Mouse (Mus musculus) embryonic facial prominence, embryonic 14.5 days (tissue): ENCODE data around the gene Epb41. TPM values are rescaled to one million over a fixed set of nuclear protein-coding genes. Genes with fewer than 3 reads are reported as not detected.
A peak's percentile ranks its signal among the peaks of the same experiment; 100 is the strongest.

Experiments used
- ATAC-seq: fragments of 200-750 bp; cut with Nextera tagmentation; 2 replicates; pipeline ENCODE4 v1.8.0; 2017; ENCODE audit warnings: low read depth, moderate number of reproducible peaks, moderate TSS enrichment
- DNase-seq: peaks from one replicate; pipeline ENCODE4 v3.0.0-alpha.2; 2015; ENCODE audit warnings: low spot score
- H3K27ac ChIP-seq: fragments of 300-500 bp; sonication (generic); replicated peaks from 2 replicates; pipeline ENCODE4 v1.5.1; 2014; ENCODE audit warnings: low read depth, mild to moderate bottlenecking, low read length, moderate library complexity
- H3K27me3 ChIP-seq: fragments of 300-500 bp; sonication (generic); replicated peaks from 2 replicates; pipeline ENCODE4 v1.6.1; 2014; ENCODE audit warnings: low read length; ENCODE audit not compliant: control insufficient read depth, insufficient read depth
- H3K36me3 ChIP-seq: fragments of 300-500 bp; sonication (generic); 2 replicates; pipeline ENCODE4 v1.6.1; 2014; ENCODE audit warnings: low read length, mixed read lengths; ENCODE audit not compliant: control insufficient read depth, insufficient read depth
- H3K4me1 ChIP-seq: fragments of 300-500 bp; sonication (generic); 2 replicates; pipeline ENCODE4 v1.6.1; 2014; ENCODE audit warnings: antibody characterized with exemption, low read length; ENCODE audit not compliant: control insufficient read depth, insufficient read depth
- H3K4me2 ChIP-seq: fragments of 300-500 bp; sonication (generic); 2 replicates; pipeline ENCODE4 v1.6.1; 2014; ENCODE audit warnings: low read depth, mild to moderate bottlenecking, low read length, moderate library complexity, mixed read lengths
- H3K4me3 ChIP-seq: fragments of 300-500 bp; sonication (generic); 2 replicates; pipeline ENCODE4 v1.5.1; 2014; ENCODE audit warnings: low read depth, mild to moderate bottlenecking, low read length
- H3K9ac ChIP-seq: fragments of 300-500 bp; sonication (generic); 2 replicates; pipeline ENCODE4 v1.6.1; 2014; ENCODE audit warnings: low read depth, mild to moderate bottlenecking, low read length, moderate library complexity, mixed read lengths
- H3K9me3 ChIP-seq: fragments of 300-500 bp; sonication (generic); 2 replicates; pipeline ENCODE4 v1.6.1; 2016; ENCODE audit warnings: low read length; ENCODE audit not compliant: control insufficient read depth
- WGBS: fragments of 180-500 bp; shearing (Covaris S2); extraction: QIAGEN DNeasy Blood & Tissue Kit; methylation state at CpG from one replicate; pipeline ENCODE4 v1.1.7; 2014; 5-methylcytosine and 5-hydroxymethylcytosine counted together
- polyA plus RNA-seq: library from polyadenylated mRNA; unstranded; fragments of >200 nt; fragmentation: Nextera tagmentation; extraction: Ambion mirVana; gene quantifications from 2 replicates; pipeline ENCODE4 v1.2.1, GENCODE M21; 2014

Epb41 gene
- polyA plus RNA-seq, 1 experiment from 2014 or later, result 65.1 TPM

DNA sequence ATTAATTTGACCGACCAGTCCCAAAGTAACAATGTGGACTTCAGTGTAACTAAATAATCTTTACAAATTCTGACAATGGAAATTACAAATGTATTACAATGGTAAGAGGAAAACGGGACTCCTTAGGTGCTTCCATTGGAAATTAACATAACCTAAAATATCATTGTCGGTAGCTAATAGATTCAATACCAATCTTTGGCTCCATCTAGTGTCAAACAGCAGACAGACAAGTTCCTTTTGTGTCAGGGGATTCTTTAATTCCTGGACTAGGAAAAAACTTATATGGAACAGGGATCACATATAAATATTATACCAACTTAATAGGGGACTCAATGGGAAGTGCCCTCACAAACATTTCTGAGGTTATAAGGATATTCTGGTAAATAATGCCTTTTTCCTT is 26.0 kb upstream of the Epb41 start:
- Histone ChIP-seq H3K9me3 (no peaks in the 10 kb centered on the region), H3K9ac (no peak overlapping the region), H3K27me3 (no peaks in the 10 kb centered on the region), H3K27ac (no peak overlapping the region), H3K36me3 (no peaks in the 10 kb centered on the region), H3K4me3 (no peak overlapping the region), H3K4me2 (no peak overlapping the region), H3K4me1 (no peaks in the 10 kb centered on the region)
- DNase-seq (peak; percentile 20), ATAC-seq (no peak)
- WGBS, result 35% methylated on average over 3 of the region's 3 CpGs

DNA sequence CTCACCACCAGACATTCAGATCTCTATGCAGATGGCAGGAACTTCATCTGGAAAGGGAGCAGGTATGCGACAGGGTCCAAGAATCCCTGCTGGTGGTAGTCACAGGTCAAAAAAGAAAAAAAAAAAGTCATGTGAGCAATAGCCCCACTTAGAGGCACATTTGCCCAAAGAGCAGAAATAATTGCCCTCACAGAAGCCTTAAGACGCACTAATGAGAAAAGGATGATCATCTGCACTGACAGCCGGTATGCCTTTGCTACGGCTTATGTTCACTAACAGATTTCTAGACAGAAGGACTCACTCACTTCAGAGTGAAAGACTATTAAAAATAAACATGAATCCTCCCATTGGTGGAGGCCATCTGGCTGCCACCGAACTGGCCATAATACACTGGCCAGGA is 24.4 kb upstream of the Epb41 start:
- no peak overlapping the region for H3K4me2 ChIP-seq
- H3K27me3 ChIP-seq, result no peaks in the 10 kb centered on the region
- no peak overlapping the region for H3K27ac ChIP-seq
- no peak overlapping the region for H3K9ac ChIP-seq
- H3K4me1 ChIP-seq, result no peaks in the 10 kb centered on the region
- H3K36me3 ChIP-seq, result no peaks in the 10 kb centered on the region
- no peak for DNase-seq
- WGBS, result 63% methylated on average over 5 of the region's 5 CpGs
- no peak for ATAC-seq
- no peak overlapping the region for H3K4me3 ChIP-seq
- H3K9me3 ChIP-seq, result no peaks in the 10 kb centered on the region

DNA sequence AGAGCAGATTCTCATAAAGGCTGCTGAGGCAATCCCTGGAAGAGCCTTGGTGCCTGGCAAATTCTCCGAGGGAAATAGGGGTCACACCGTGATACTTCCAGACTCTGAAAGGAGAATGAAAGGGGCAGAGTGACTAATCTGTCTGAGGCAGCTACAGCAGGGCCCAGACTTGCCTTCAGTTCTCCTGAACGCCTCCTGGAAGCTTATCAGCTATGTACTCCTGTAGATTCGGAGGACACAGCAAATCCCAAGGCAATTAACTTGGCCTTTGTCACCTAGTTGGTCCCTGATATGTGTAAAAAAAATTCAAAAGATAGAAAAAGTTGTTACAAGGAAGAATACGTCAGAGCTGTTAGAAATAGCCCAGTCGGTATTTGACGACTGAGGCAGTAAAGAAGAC is 19.9 kb upstream of the Epb41 start:
- Histone ChIP-seq H3K4me1 (no peaks in the 10 kb centered on the region), H3K27me3 (no peaks in the 10 kb centered on the region), H3K9ac (no peak overlapping the region), H3K4me3 (no peak overlapping the region), H3K4me2 (no peak overlapping the region), H3K27ac (no peak overlapping the region), H3K36me3 (no peaks in the 10 kb centered on the region), H3K9me3 (no peaks in the 10 kb centered on the region)
- no peak for DNase-seq
- no peak for ATAC-seq
- 76% methylated on average over 7 of the region's 7 CpGs for WGBS

DNA sequence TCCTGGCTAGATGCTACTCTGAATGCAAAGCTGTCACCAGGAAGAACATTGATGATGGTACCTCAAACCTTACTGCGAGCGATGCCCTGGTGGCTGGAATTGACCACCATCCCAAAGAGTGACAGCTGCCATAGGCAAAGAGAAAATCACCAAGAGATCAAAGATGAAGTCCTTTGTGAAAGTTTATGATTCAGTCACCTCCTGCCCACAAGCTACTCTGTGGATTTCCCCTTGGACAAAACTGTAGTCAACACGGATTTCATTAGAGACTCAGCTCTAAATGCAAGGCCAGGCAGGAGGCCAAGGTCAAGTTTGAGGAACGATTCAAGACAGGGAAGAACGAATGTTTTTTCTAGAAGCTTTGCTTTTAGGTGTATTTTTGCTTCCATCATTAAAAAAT is 18.8 kb upstream of the Epb41 start:
- WGBS, result 86% methylated on average over 5 of the region's 5 CpGs
- ATAC-seq, result no peak
- H3K4me2 ChIP-seq, result no peak overlapping the region

DNA sequence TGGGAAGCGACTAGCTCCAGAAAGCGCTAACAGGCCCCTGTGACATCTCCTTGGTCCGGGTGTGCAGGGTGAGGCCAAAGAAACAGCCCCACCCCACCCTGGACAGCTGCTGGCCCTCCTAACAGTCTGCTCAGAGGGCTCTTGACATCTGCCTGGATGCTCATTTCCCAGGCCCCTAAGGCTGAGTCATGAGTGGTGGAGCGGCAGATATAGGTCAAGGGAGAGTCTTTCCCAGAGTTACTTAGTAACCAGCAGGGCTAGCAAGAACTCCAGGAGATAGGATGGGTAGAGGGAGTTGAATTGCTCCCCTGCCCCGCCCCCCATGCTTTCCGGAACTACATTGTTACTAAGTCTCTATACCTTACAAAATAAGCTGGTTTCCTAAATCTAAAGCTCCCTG is 18.0 kb upstream of the Epb41 start:
- WGBS, result 73% methylated on average over 6 of the region's 6 CpGs
- no peak overlapping the region for H3K9ac ChIP-seq
- ATAC-seq (no peak), DNase-seq (no peak)
- H3K27ac ChIP-seq, result no peak overlapping the region
- H3K4me1 ChIP-seq, result no peaks in the 10 kb centered on the region
- no peaks in the 10 kb centered on the region for H3K36me3 ChIP-seq
- no peak overlapping the region for H3K4me3 ChIP-seq
- no peaks in the 10 kb centered on the region for H3K9me3 ChIP-seq
- H3K27me3 ChIP-seq, result no peaks in the 10 kb centered on the region
- H3K4me2 ChIP-seq, result no peak overlapping the region

More for the DNA sequence above, 18.8 kb upstream of the Epb41 start:
- H3K27ac ChIP-seq, result no peak overlapping the region
- no peak overlapping the region for H3K9ac ChIP-seq
- H3K4me3 ChIP-seq, result no peak overlapping the region
- no peaks in the 10 kb centered on the region for H3K9me3 ChIP-seq
- no peak for DNase-seq
- no peaks in the 10 kb centered on the region for H3K4me1 ChIP-seq
- no peaks in the 10 kb centered on the region for H3K27me3 ChIP-seq
- no peaks in the 10 kb centered on the region for H3K36me3 ChIP-seq

DNA sequence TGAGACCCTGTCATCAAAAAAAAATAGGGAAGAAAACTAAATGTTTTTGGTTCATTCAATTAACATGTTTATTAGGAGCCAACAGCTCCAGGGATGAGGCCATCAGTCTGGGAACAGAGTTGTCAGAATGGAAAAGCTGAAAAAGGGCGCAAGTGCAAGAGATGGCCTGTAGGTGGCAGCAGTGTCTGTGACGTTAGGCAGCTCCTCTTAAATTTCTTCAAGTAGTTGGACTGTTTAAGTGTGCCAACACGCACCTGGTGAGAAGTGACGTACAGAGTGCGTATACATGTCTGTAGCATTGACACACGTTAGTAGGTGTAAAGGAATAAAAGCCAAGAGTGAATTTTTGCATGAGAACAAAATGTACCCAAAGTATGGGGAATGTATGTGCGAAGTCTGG is 13.8 kb upstream of the Epb41 start:
- Histone ChIP-seq H3K36me3 (no peaks in the 10 kb centered on the region), H3K4me1 (no peaks in the 10 kb centered on the region), H3K27ac (no peak overlapping the region), H3K27me3 (no peaks in the 10 kb centered on the region), H3K4me2 (no peak overlapping the region), H3K9me3 (no peaks in the 10 kb centered on the region), H3K9ac (no peak overlapping the region), H3K4me3 (no peak overlapping the region)
- peak; percentile 79 for DNase-seq
- ATAC-seq, result no peak
- 15% methylated on average over 7 of the region's 7 CpGs for WGBS

DNA sequence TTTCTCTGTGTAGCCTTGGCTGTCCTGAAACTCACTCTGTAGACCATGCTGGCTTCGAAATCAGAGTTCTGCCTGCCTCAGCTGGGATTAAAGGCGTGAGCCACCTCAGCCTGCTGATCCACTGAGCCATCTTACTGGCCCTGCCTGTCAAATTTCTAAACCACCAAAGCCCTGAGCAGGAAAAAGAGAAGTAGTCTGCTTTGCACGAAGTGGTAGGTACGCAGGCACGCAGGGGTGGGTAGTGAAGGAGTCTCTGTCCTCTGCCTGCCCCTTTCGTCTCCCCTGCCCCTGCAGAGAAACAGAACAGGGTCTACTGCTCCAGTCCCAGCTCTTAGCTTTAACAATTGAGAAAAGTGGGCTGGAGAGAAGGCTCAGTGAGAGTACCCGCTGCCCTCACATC is 10.0 kb upstream of the Epb41 start:
- Histone ChIP-seq H3K36me3 (no peaks in the 10 kb centered on the region), H3K9ac (no peak overlapping the region), H3K27ac (no peak overlapping the region), H3K4me3 (no peak overlapping the region), H3K4me2 (no peak overlapping the region), H3K27me3 (no peaks in the 10 kb centered on the region), H3K4me1 (no peaks in the 10 kb centered on the region), H3K9me3 (no peaks in the 10 kb centered on the region)
- ATAC-seq (no peak), DNase-seq (no peak)
- WGBS, result 85% methylated on average over 7 of the region's 7 CpGs

DNA sequence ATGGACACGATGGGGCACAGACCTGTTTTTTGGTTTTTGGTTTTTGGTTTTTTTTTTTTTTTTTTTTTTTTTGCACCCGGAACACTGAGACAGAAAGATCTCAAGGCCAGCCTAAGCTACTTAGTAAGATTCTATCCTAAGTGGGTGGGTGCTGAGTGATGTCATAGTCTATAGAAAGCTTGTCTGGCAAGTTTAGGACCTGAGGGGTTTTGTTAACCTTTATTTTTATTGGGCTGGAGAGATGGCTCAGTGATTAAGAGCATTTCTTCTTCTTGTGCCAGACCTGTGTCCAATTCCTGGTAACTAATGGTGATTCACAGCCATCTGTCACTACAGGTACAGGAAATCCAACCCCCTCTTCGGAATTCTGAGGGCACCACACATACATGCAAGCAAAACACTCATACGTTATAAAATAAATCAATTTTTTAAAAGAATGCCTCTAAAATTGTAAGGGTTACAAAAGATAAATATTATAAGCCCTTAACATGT is 5.4 kb upstream of the Epb41 start:
- no peaks in the 10 kb centered on the region for H3K36me3 ChIP-seq
- no peak overlapping the region for H3K4me3 ChIP-seq
- ATAC-seq (no peak), DNase-seq (no peak)
- no peak overlapping the region for H3K4me2 ChIP-seq
- 52% methylated on average over 4 of the region's 4 CpGs for WGBS
- no peaks in the 10 kb centered on the region for H3K9me3 ChIP-seq
- peaks cover 3% of the 10 kb centered on the region for H3K4me1 ChIP-seq
- H3K9ac ChIP-seq, result no peak overlapping the region
- H3K27ac ChIP-seq, result no peak overlapping the region
- H3K27me3 ChIP-seq, result no peaks in the 10 kb centered on the region

DNA sequence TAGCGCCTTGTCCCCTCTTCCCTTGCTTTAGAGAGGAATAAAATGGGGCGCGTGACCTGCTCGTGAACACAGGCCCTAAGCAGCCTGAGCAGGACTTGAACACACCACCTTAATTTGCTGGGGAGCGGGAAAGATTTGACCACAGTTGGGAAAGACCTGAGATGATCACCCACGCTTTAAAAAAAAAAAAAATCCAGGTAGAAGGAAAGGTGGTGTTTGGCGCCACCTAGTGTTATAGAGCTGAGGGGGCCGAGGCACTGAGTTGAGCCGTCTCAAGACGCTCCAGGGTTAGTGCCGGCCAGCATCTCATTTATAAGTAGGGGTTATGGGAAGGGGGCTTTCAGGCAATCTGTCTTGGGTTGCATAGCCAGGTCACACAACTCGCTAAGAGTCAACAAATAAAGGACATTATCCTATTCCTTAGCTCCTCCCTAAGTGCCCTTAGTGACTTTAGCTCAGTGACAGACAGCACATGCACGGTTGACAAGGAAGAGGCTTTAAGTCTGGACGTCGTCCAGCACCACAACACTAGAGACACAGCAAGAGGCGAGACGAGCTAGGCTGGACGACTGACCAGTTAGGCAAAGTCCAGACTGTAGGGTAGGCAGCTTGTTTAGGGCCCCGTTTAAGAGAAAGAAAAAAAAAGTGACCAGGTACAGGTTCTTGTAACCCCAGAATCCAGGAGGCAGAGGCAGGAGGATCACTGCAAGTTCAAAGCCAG is 4.6 kb upstream of the Epb41 start:
- Histone ChIP-seq H3K27ac (no peak overlapping the region), H3K9me3 (no peaks in the 10 kb centered on the region), H3K9ac (no peak overlapping the region)

More for the DNA sequence above, 4.6 kb upstream of the Epb41 start:
- peak overlapping the region; percentile 35 for H3K4me2 ChIP-seq
- ATAC-seq, result no peak
- no peaks in the 10 kb centered on the region for H3K36me3 ChIP-seq
- DNase-seq, result peak; percentile 58
- no peak overlapping the region for H3K4me3 ChIP-seq
- 13% methylated on average over 19 of the region's 19 CpGs for WGBS
- H3K4me1 ChIP-seq, result peaks cover 3% of the 10 kb centered on the region
- no peaks in the 10 kb centered on the region for H3K27me3 ChIP-seq
